Mouse (Mus musculus): ENCODE results near the gene Fas. TPM values are rescaled to one million over a fixed set of nuclear protein-coding genes. Genes with fewer than 3 reads are reported as not detected.

Fas gene
- polyA plus RNA-seq, 1 experiment from 2014 or later, result 0.62 TPM

- Histone ChIP-seq H3K36me3 (no peaks in the 10 kb centered on the region), H3K4me1 (replicated peaks) (no peaks in the 10 kb centered on the region), H3K9ac (no peak overlapping the region), H3K27me3 (no peaks in the 10 kb centered on the region), H3K4me2 (no peak overlapping the region), H3K4me3 (no peak overlapping the region), H3K9me3 (no peaks in the 10 kb centered on the region), H3K27ac (no peak overlapping the region)
- ATAC-seq (ENCODE audit: low FRiP score), result no peak
- WGBS, result 92% methylated on average over 2 of the region's 2 CpGs
Measured at GRCm38 (mm10) chr19:34256936-34257335, 33.5 kb upstream of the Fas start.

DNA sequence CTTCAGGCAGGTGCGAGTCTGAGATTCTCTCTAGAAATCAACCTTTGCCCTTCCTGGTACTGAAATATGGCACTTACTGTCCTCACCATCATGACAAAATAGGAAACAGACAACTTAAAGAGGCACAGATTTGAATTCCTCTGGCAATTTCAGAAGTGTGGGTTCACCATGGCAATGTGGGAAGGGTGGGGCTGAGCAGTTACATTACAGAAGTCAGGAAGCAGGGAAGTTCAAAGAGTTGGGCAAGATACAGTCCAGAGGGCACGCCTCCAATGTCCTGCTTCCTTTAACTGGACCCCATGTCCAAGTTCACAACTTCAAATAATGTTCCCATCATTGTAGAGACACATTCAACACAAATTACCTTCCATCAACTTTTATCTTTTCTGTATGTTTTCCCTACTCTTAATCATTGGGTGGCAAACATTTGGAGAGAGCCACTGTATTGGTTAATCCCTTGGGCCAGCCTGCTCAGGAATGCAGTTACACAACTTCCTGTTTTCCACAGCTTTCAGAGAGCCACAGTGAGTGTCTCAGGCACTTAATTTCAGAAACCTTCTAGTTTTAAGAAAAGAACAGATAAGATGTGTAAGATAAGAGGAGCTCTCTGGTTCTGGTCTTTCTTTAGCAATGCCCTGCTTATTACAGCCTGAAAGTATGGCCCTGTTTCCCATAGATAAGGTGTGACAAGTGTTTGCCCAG, 28.0 kb upstream of the Fas start:
- no peaks in the 10 kb centered on the region for H3K27me3 ChIP-seq
- no peak overlapping the region for H3K9ac ChIP-seq
- H3K4me3 ChIP-seq, result no peak overlapping the region
- H3K9me3 ChIP-seq, result no peaks in the 10 kb centered on the region
- WGBS, result 81% methylated on average over 2 of the region's 2 CpGs
- no peak overlapping the region for H3K27ac ChIP-seq
- no peak for ATAC-seq (ENCODE audit: low FRiP score)
- H3K4me2 ChIP-seq, result no peak overlapping the region
- no peaks in the 10 kb centered on the region for H3K36me3 ChIP-seq
- no peaks in the 10 kb centered on the region for H3K4me1 ChIP-seq (replicated peaks)

DNA sequence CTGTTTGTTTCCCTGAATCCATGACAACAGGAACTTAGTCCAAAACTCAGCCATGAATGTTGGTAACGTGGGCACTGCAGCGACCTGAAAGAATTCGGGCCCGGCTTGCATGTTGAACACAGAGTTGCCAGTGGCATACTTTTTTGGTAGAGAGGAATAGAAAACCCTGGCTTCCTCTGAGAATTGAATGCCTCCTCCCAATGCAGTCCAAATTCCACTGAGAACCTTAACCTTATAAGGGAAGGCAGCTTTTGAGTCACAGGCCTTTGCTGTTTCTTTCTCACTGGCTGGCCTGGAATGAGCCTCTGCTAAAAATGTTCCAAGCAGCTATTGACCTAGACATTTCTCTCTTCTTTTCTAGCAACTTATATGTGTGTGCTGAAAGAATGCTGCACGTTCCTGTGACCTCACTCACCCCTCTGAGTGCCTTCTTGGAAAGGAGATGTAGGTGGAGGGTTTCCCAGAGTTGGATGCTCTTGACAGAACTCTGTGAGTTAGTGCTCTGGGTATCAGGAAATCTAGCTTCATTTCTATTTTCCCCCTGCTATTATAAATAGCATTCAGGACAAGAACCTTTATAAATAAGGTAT, 24.8 kb upstream of the Fas start:
- Histone ChIP-seq H3K9ac (no peak overlapping the region), H3K4me1 (replicated peaks) (no peaks in the 10 kb centered on the region), H3K27me3 (no peaks in the 10 kb centered on the region), H3K4me2 (no peak overlapping the region), H3K9me3 (no peaks in the 10 kb centered on the region), H3K4me3 (no peak overlapping the region), H3K36me3 (no peaks in the 10 kb centered on the region), H3K27ac (no peak overlapping the region)
- ATAC-seq (ENCODE audit: low FRiP score), result no peak
- 71% methylated on average over 5 of the region's 5 CpGs for WGBS

DNA sequence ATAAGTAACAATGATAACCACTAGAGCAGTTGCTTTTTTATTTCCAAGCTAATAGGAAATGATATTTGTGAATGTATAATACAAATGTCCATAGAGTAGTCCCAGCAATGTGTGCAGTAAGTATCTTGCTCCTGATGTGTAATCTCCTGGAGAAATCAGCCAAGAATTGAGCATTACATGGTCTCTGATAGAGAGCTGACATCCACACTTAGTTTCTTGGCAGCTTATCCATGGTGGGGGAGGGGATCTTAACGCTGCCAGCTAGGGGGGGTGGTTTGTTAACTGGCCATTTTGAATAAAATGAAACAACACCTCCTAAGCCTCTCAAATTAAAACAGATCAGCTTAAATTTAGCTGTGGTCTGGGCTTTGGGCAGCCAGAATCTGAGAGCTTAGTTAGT, 21.5 kb upstream of the Fas start:
- H3K4me3 ChIP-seq, result no peak overlapping the region
- no peak overlapping the region for H3K27ac ChIP-seq
- H3K36me3 ChIP-seq, result no peaks in the 10 kb centered on the region
- no peaks in the 10 kb centered on the region for H3K4me1 ChIP-seq (replicated peaks)
- H3K4me2 ChIP-seq, result no peak overlapping the region
- 63% methylated on average over 1 of the region's 1 CpGs for WGBS
- ATAC-seq (ENCODE audit: low FRiP score), result no peak
- no peaks in the 10 kb centered on the region for H3K9me3 ChIP-seq
- no peak overlapping the region for H3K9ac ChIP-seq
- no peaks in the 10 kb centered on the region for H3K27me3 ChIP-seq

DNA sequence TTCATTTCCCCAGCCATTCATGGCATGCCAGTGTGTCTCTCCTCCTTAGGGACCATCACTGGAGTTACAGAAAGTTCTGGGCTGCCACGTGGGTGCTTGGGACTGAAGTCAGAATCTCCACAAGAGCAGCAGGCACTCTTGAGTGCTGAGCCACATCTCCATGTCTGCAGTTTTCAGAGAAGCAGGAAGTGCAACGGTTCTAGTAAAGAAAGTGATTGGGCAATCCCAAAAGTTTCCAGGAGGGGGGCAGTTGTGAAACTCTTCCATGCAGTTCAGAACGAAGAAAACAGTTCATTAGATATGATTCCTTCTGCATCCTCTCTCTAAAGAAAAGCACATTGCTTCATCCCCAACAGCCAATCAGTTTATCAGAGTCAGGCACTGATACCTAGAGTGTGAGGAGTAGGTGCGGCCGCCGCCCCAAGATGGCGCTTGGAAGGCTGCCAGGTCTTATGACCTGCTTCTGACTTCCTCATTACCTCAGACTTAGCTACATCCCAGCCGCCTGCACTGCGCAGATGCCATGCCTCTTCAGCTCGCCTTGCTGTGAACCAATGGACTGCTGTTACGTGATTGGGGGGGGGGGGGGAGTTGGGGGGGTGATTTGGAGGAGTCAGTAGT, 20.2 kb upstream of the Fas start:
- H3K4me2 ChIP-seq, result no peak overlapping the region
- H3K27me3 ChIP-seq, result no peaks in the 10 kb centered on the region
- no peaks in the 10 kb centered on the region for H3K4me1 ChIP-seq (replicated peaks)
- H3K9ac ChIP-seq, result no peak overlapping the region
- no peak overlapping the region for H3K27ac ChIP-seq
- WGBS, result 88% methylated on average over 11 of the region's 11 CpGs
- H3K36me3 ChIP-seq, result no peaks in the 10 kb centered on the region
- H3K4me3 ChIP-seq, result no peak overlapping the region
- no peaks in the 10 kb centered on the region for H3K9me3 ChIP-seq
- no peak for ATAC-seq (ENCODE audit: low FRiP score)

DNA sequence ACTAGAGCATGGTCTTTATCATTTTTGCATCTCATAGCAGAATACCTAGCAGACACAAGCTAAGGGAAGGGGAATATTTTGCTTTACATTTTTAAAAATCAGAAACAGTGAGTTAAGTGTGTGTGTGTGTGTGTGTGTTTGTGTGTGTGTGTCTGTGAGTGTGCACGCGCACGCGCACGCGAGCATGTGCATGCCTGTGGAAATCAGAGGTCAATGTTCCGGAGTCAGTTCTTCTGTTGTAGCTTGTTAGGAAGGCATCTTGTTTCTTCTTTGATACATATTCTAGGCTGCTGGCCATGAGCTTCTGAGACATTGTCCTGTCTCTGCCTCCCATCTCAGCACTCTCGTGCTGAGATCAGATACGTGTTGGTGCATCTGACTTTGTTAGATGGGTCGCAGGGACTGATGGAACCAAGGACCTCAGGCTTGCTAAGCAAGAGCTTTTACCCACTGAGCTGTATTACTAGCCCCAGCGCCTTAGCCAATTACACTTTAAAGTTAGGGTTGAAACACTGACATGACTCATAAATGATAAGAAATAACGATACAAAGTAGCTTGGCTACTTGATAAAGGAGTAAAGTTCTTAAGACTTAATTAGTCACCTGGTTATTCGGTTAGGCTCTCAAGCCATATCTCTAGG, 19.5 kb upstream of the Fas start:
- no peaks in the 10 kb centered on the region for H3K9me3 ChIP-seq
- no peaks in the 10 kb centered on the region for H3K36me3 ChIP-seq
- whole genome bisulfite sequencing, result 97% methylated on average over 13 of the region's 13 CpGs
- H3K4me3 ChIP-seq, result no peak overlapping the region
- no peak overlapping the region for H3K9ac ChIP-seq
- no peak overlapping the region for H3K27ac ChIP-seq
- H3K27me3 ChIP-seq, result no peaks in the 10 kb centered on the region
- no peak overlapping the region for H3K4me2 ChIP-seq
- H3K4me1 ChIP-seq (replicated peaks), result no peaks in the 10 kb centered on the region
- ATAC-seq (ENCODE audit: low FRiP score), result no peak

GRCm38 (mm10) chr19:34273073-34273472, 17.4 kb upstream of the Fas start:
- no peaks in the 10 kb centered on the region for H3K9me3 ChIP-seq
- H3K4me2 ChIP-seq, result no peak overlapping the region
- WGBS, result 90% methylated on average over 1 of the region's 1 CpGs
- ATAC-seq (ENCODE audit: low FRiP score), result no peak
- no peaks in the 10 kb centered on the region for H3K27me3 ChIP-seq
- no peak overlapping the region for H3K4me3 ChIP-seq
- no peaks in the 10 kb centered on the region for H3K36me3 ChIP-seq
- no peak overlapping the region for H3K9ac ChIP-seq
- no peak overlapping the region for H3K27ac ChIP-seq
- no peaks in the 10 kb centered on the region for H3K4me1 ChIP-seq (replicated peaks)

GRCm38 (mm10) chr19:34278078-34278477, 12.4 kb upstream of the Fas start:
- no peak for ATAC-seq (ENCODE audit: low FRiP score)
- no peaks in the 10 kb centered on the region for H3K27me3 ChIP-seq
- no peak overlapping the region for H3K4me3 ChIP-seq
- H3K36me3 ChIP-seq, result no peaks in the 10 kb centered on the region
- H3K4me2 ChIP-seq, result no peak overlapping the region
- H3K4me1 ChIP-seq (replicated peaks), result no peaks in the 10 kb centered on the region
- H3K27ac ChIP-seq, result no peak overlapping the region
- 81% methylated on average over 3 of the region's 3 CpGs for WGBS
- H3K9me3 ChIP-seq, result no peaks in the 10 kb centered on the region
- H3K9ac ChIP-seq, result no peak overlapping the region

DNA sequence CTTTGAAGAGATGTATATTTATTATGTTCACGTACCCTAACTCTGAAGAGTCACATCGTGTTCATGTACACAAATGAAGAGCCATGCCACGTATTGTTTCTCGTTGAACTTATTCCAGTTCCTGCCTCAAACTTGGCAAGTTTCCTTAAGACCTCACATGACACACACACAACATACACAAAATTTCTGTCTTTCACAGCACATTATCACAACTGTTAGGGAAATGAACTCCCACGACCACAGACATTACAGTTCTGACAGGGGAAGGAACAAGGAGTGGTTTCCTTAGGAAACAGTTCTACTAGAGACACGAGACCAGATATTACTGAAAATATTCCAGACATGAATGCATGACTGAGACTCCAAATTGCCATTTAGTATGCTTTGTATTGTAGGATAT, 6.9 kb upstream of the Fas start:
- H3K9ac ChIP-seq, result no peak overlapping the region
- no peaks in the 10 kb centered on the region for H3K36me3 ChIP-seq
- H3K4me1 ChIP-seq (replicated peaks), result no peaks in the 10 kb centered on the region
- no peak for ATAC-seq (ENCODE audit: low FRiP score)
- WGBS, result 87% methylated on average over 6 of the region's 6 CpGs
- no peaks in the 10 kb centered on the region for H3K9me3 ChIP-seq
- H3K4me2 ChIP-seq, result no peak overlapping the region
- no peaks in the 10 kb centered on the region for H3K27me3 ChIP-seq
- H3K27ac ChIP-seq, result no peak overlapping the region
- H3K4me3 ChIP-seq, result no peak overlapping the region

- WGBS, result 70% methylated on average over 10 of the region's 10 CpGs
Measured at GRCm38 (mm10) chr19:34284383-34284782, 6.1 kb upstream of the Fas start.

GRCm38 (mm10) chr19:34284826-34285225, 5.6 kb upstream of the Fas start:
- Histone ChIP-seq H3K4me1 (replicated peaks) (peaks cover 1% of the 10 kb centered on the region), H3K4me3 (no peak overlapping the region), H3K4me2 (no peak overlapping the region), H3K27ac (no peak overlapping the region), H3K36me3 (no peaks in the 10 kb centered on the region), H3K27me3 (no peaks in the 10 kb centered on the region), H3K9me3 (no peaks in the 10 kb centered on the region), H3K9ac (no peak overlapping the region)
- ATAC-seq (ENCODE audit: low FRiP score), result no peak
- 55% methylated on average over 2 of the region's 2 CpGs for WGBS

More at GRCm38 (mm10) chr19:34284383-34284782, 6.1 kb upstream of the Fas start:
- Histone ChIP-seq H3K9me3 (no peaks in the 10 kb centered on the region), H3K36me3 (no peaks in the 10 kb centered on the region), H3K27ac (no peak overlapping the region), H3K4me3 (no peak overlapping the region), H3K27me3 (no peaks in the 10 kb centered on the region), H3K9ac (no peak overlapping the region), H3K4me1 (replicated peaks) (no peaks in the 10 kb centered on the region), H3K4me2 (no peak overlapping the region)
- no peak for ATAC-seq (ENCODE audit: low FRiP score)

- H3K4me2 ChIP-seq, result no peak overlapping the region
Measured at GRCm38 (mm10) chr19:34287221-34287620, 3.2 kb upstream of the Fas start.

More at GRCm38 (mm10) chr19:34287221-34287620, 3.2 kb upstream of the Fas start:
- Histone ChIP-seq H3K27me3 (peaks cover 7% of the 10 kb centered on the region; the same call in 1 of the 2 replicates), H3K36me3 (no peaks in the 10 kb centered on the region), H3K4me1 (replicated peaks) (peaks cover 14% of the 10 kb centered on the region), H3K9me3 (no peaks in the 10 kb centered on the region), H3K4me3 (no peak overlapping the region), H3K9ac (no peak overlapping the region), H3K27ac (no peak overlapping the region)
- no peak for ATAC-seq (ENCODE audit: low FRiP score)
